Mouse (Mus musculus): ENCODE data around the gene Nckap5. TPM values are rescaled to one million over a fixed set of nuclear protein-coding genes. Genes with fewer than 3 reads are reported as not detected.

Nckap5 gene
- total RNA-seq, 1 experiment = 0.18 TPM

GRCm38 (mm10) chr1:125971933-125972332, 858.7 kb downstream of the Nckap5 start:
- Histone ChIP-seq H3K9me3 (ENCODE audit: control insufficient read depth, insufficient read depth, low read depth, low read length) (no peaks in the 10 kb centered on the region), H3K4me1 (ENCODE audit: control insufficient read depth in 2 of 2, insufficient read depth in 2 of 2, low read length in 2 of 2, poor library complexity in 1 of 2) (no peaks in the 10 kb centered on the region), H3K9ac (ENCODE audit: insufficient read depth, low read depth, low read length, poor library complexity, severe bottlenecking) (no peak overlapping the region), H3K36me3 (ENCODE audit: control insufficient read depth, insufficient read depth, low read length, poor library complexity, severe bottlenecking) (no peaks in the 10 kb centered on the region), H3K27ac (ENCODE audit: insufficient read depth, low read depth, low read length, poor library complexity, severe bottlenecking) (no peak overlapping the region), H3K4me3 (ENCODE audit: insufficient read depth in 1 of 2, low read depth in 1 of 2, low read length in 2 of 2, poor library complexity in 1 of 2, severe bottlenecking in 1 of 2) (no peak overlapping the region)
- TF ChIP-seq ZC3H11A (IDR thresholded peaks at IDR 0.05; ENCODE audit: borderline replicate concordance, low read depth, low read length) = no peak
- TF ChIP-seq ZNF384 (IDR thresholded peaks at IDR 0.05; ENCODE audit: low read depth, low read length) = no peak
- no peak for TF ChIP-seq HCFC1 (IDR thresholded peaks at IDR 0.05; ENCODE audit: borderline replicate concordance, insufficient read depth, low read length)
- no peak for TF ChIP-seq CHD2 (IDR thresholded peaks at IDR 0.05; ENCODE audit: low read depth, low read length)
- no peak for TF ChIP-seq MAFK (IDR thresholded peaks at IDR 0.05; ENCODE audit: insufficient read depth, low read depth, low read length)
- in situ Hi-C loops (cut with MboI; ENCODE audit: low sequenced_read_pairs in 2 of 2, unreplicated experiment in 2 of 2) = no loop called here
- DNase-seq (ENCODE audit: low read depth, low spot score) = no peak

GRCm38 (mm10) chr1:125967671-125968070, 862.9 kb downstream of the Nckap5 start:
- no peak overlapping the region for H3K27ac ChIP-seq (ENCODE audit: insufficient read depth, low read depth, low read length, poor library complexity, severe bottlenecking)
- H3K36me3 ChIP-seq (ENCODE audit: control insufficient read depth, insufficient read depth, low read length, poor library complexity, severe bottlenecking) = no peaks in the 10 kb centered on the region
- no peaks in the 10 kb centered on the region for H3K4me1 ChIP-seq (ENCODE audit: control insufficient read depth in 2 of 2, insufficient read depth in 2 of 2, low read length in 2 of 2, poor library complexity in 1 of 2)
- DNase-seq (ENCODE audit: low read depth, low spot score) = no peak
- H3K9me3 ChIP-seq (ENCODE audit: control insufficient read depth, insufficient read depth, low read depth, low read length) = no peaks in the 10 kb centered on the region
- TF ChIP-seq HCFC1 (IDR thresholded peaks at IDR 0.05; ENCODE audit: borderline replicate concordance, insufficient read depth, low read length) (no peak), ZC3H11A (IDR thresholded peaks at IDR 0.05; ENCODE audit: borderline replicate concordance, low read depth, low read length) (no peak), ZNF384 (IDR thresholded peaks at IDR 0.05; ENCODE audit: low read depth, low read length) (no peak), MAFK (IDR thresholded peaks at IDR 0.05; ENCODE audit: insufficient read depth, low read depth, low read length) (no peak)
- H3K4me3 ChIP-seq (ENCODE audit: insufficient read depth in 1 of 2, low read depth in 1 of 2, low read length in 2 of 2, poor library complexity in 1 of 2, severe bottlenecking in 1 of 2) = no peak overlapping the region
- in situ Hi-C loops (cut with MboI; ENCODE audit: low sequenced_read_pairs in 2 of 2, unreplicated experiment in 2 of 2) = no loop called here
- no peak overlapping the region for H3K9ac ChIP-seq (ENCODE audit: insufficient read depth, low read depth, low read length, poor library complexity, severe bottlenecking)

- Histone ChIP-seq H3K9me3 (ENCODE audit: control insufficient read depth, insufficient read depth, low read depth, low read length) (no peaks in the 10 kb centered on the region), H3K36me3 (ENCODE audit: control insufficient read depth, insufficient read depth, low read length, poor library complexity, severe bottlenecking) (no peaks in the 10 kb centered on the region), H3K27ac (ENCODE audit: insufficient read depth, low read depth, low read length, poor library complexity, severe bottlenecking) (no peak overlapping the region), H3K9ac (ENCODE audit: insufficient read depth, low read depth, low read length, poor library complexity, severe bottlenecking) (no peak overlapping the region), H3K4me1 (ENCODE audit: control insufficient read depth in 2 of 2, insufficient read depth in 2 of 2, low read length in 2 of 2, poor library complexity in 1 of 2) (no peaks in the 10 kb centered on the region), H3K4me3 (ENCODE audit: insufficient read depth in 1 of 2, low read depth in 1 of 2, low read length in 2 of 2, poor library complexity in 1 of 2, severe bottlenecking in 1 of 2) (no peak overlapping the region)
- in situ Hi-C loops (cut with MboI; ENCODE audit: low sequenced_read_pairs in 2 of 2, unreplicated experiment in 2 of 2) = no loop called here
- TF ChIP-seq ZNF384 (IDR thresholded peaks at IDR 0.05; ENCODE audit: low read depth, low read length) (no peak), CHD2 (IDR thresholded peaks at IDR 0.05; ENCODE audit: low read depth, low read length) (no peak), ZC3H11A (IDR thresholded peaks at IDR 0.05; ENCODE audit: borderline replicate concordance, low read depth, low read length) (no peak), MAFK (IDR thresholded peaks at IDR 0.05; ENCODE audit: insufficient read depth, low read depth, low read length) (no peak), HCFC1 (IDR thresholded peaks at IDR 0.05; ENCODE audit: borderline replicate concordance, insufficient read depth, low read length) (no peak)
- no peak for DNase-seq (ENCODE audit: low read depth, low spot score)
Measured at GRCm38 (mm10) chr1:125951026-125951425, 879.6 kb downstream of the Nckap5 start.

- H3K9me3 ChIP-seq (ENCODE audit: control insufficient read depth, insufficient read depth, low read depth, low read length) = no peaks in the 10 kb centered on the region
- H3K27ac ChIP-seq (ENCODE audit: insufficient read depth, low read depth, low read length, poor library complexity, severe bottlenecking) = no peak overlapping the region
- in situ Hi-C loops (cut with MboI; ENCODE audit: low sequenced_read_pairs in 2 of 2, unreplicated experiment in 2 of 2) = no loop called here
- H3K4me3 ChIP-seq (ENCODE audit: insufficient read depth in 1 of 2, low read depth in 1 of 2, low read length in 2 of 2, poor library complexity in 1 of 2, severe bottlenecking in 1 of 2) = no peak overlapping the region
- H3K9ac ChIP-seq (ENCODE audit: insufficient read depth, low read depth, low read length, poor library complexity, severe bottlenecking) = no peak overlapping the region
- no peaks in the 10 kb centered on the region for H3K36me3 ChIP-seq (ENCODE audit: control insufficient read depth, insufficient read depth, low read length, poor library complexity, severe bottlenecking)
- no peaks in the 10 kb centered on the region for H3K4me1 ChIP-seq (ENCODE audit: control insufficient read depth in 2 of 2, insufficient read depth in 2 of 2, low read length in 2 of 2, poor library complexity in 1 of 2)
- no peak for DNase-seq (ENCODE audit: low read depth, low spot score)
- no peak for TF ChIP-seq MAFK (IDR thresholded peaks at IDR 0.05; ENCODE audit: insufficient read depth, low read depth, low read length)
Measured at GRCm38 (mm10) chr1:125949076-125949475, 881.5 kb downstream of the Nckap5 start.

GRCm38 (mm10) chr1:125945136-125945535, 885.5 kb downstream of the Nckap5 start:
- Histone ChIP-seq H3K36me3 (ENCODE audit: control insufficient read depth, insufficient read depth, low read length, poor library complexity, severe bottlenecking) (no peaks in the 10 kb centered on the region), H3K27ac (ENCODE audit: insufficient read depth, low read depth, low read length, poor library complexity, severe bottlenecking) (no peak overlapping the region), H3K4me3 (ENCODE audit: insufficient read depth in 1 of 2, low read depth in 1 of 2, low read length in 2 of 2, poor library complexity in 1 of 2, severe bottlenecking in 1 of 2) (no peak overlapping the region), H3K4me1 (ENCODE audit: control insufficient read depth in 2 of 2, insufficient read depth in 2 of 2, low read length in 2 of 2, poor library complexity in 1 of 2) (no peaks in the 10 kb centered on the region), H3K9ac (ENCODE audit: insufficient read depth, low read depth, low read length, poor library complexity, severe bottlenecking) (no peak overlapping the region), H3K9me3 (ENCODE audit: control insufficient read depth, insufficient read depth, low read depth, low read length) (no peaks in the 10 kb centered on the region)
- no peak for TF ChIP-seq MAFK (IDR thresholded peaks at IDR 0.05; ENCODE audit: insufficient read depth, low read depth, low read length)
- no peak for TF ChIP-seq ZC3H11A (IDR thresholded peaks at IDR 0.05; ENCODE audit: borderline replicate concordance, low read depth, low read length)
- no peak for TF ChIP-seq ZNF384 (IDR thresholded peaks at IDR 0.05; ENCODE audit: low read depth, low read length)
- TF ChIP-seq HCFC1 (IDR thresholded peaks at IDR 0.05; ENCODE audit: borderline replicate concordance, insufficient read depth, low read length) = no peak
- no peak for TF ChIP-seq CHD2 (IDR thresholded peaks at IDR 0.05; ENCODE audit: low read depth, low read length)
- no peak for DNase-seq (ENCODE audit: low read depth, low spot score)
- in situ Hi-C loops (cut with MboI; ENCODE audit: low sequenced_read_pairs in 2 of 2, unreplicated experiment in 2 of 2) = no loop called here

Measured in ES-E14 (cell line).